Mouse (Mus musculus) heart, adult 2 months (tissue): ENCODE data around the gene Txndc11.

ENCODE experiments used
- CTCF ChIP-seq: fragments of 200-600 bp; IDR thresholded peaks from 2 replicates; pipeline ENCODE4 v1.8.1; 2022; ENCODE audit warnings: antibody characterized with exemption, mild to moderate bottlenecking, moderate library complexity
- POLR2A ChIP-seq: fragments of 200-500 bp; IDR thresholded peaks from 2 replicates; pipeline ENCODE4 v1.6.1; 2011; ENCODE audit warnings: mild to moderate bottlenecking, low read depth, low read length, control low read depth; ENCODE audit not compliant: insufficient read depth

- TF ChIP-seq CTCF (no peak; the same call in 1 of the 2 replicates), POLR2A (no peak)
Observed at GRCm38 (mm10) chr16:11034193-11034803, 100.2 kb downstream of the Txndc11 start.
